Mouse (Mus musculus) limb, embryonic 14.5 days (tissue): ENCODE data around the gene Mfsd12. TPM values are rescaled to one million over a fixed set of nuclear protein-coding genes. Genes with fewer than 3 reads are reported as not detected.

ENCODE experiments used
- ATAC-seq: fragments of 200-750 bp; cut with Nextera tagmentation; 2 replicates; pipeline ENCODE4 v1.8.0; 2017; ENCODE audit warnings: low read depth, moderate number of reproducible peaks, moderate TSS enrichment; ENCODE audit not compliant: low FRiP score
- DNase-seq: peaks from one replicate; pipeline ENCODE4 v3.0.0-alpha.2; 2015; ENCODE audit warnings: low spot score
- H3K27ac ChIP-seq: fragments of 300-500 bp; sonication (generic); replicated peaks from 2 replicates; pipeline ENCODE4 v1.5.1; 2014; ENCODE audit warnings: low read depth, mild to moderate bottlenecking, low read length, moderate library complexity, mixed read lengths
- H3K27me3 ChIP-seq: fragments of 300-500 bp; sonication (generic); 2 replicates; pipeline ENCODE4 v1.6.1; 2014; ENCODE audit warnings: low read length, mixed read lengths; ENCODE audit not compliant: control insufficient read depth, insufficient read depth
- H3K36me3 ChIP-seq: fragments of 300-500 bp; sonication (generic); 2 replicates; pipeline ENCODE4 v1.6.1; 2014; ENCODE audit warnings: mild to moderate bottlenecking, low read length, moderate library complexity, mixed read lengths; ENCODE audit not compliant: control insufficient read depth, insufficient read depth
- H3K4me1 ChIP-seq: fragments of 300-500 bp; sonication (generic); 2 replicates; pipeline ENCODE4 v1.6.1; 2014; ENCODE audit warnings: antibody characterized with exemption, low read length, mixed read lengths; ENCODE audit not compliant: control insufficient read depth, insufficient read depth
- H3K4me2 ChIP-seq: fragments of 300-500 bp; sonication (generic); replicated peaks from 2 replicates; pipeline ENCODE4 v1.6.1; 2014; ENCODE audit warnings: low read depth, mild to moderate bottlenecking, low read length, moderate library complexity; ENCODE audit not compliant: severe bottlenecking
- H3K4me3 ChIP-seq: fragments of 300-500 bp; sonication (generic); replicated peaks from 2 replicates; pipeline ENCODE4 v1.5.1; 2014; ENCODE audit warnings: low read length
- H3K9ac ChIP-seq: fragments of 300-500 bp; sonication (generic); 2 replicates; pipeline ENCODE4 v1.6.1; 2014; ENCODE audit warnings: mild to moderate bottlenecking, low read depth, low read length, moderate library complexity; ENCODE audit not compliant: severe bottlenecking
- H3K9me3 ChIP-seq: fragments of 300-500 bp; sonication (generic); 2 replicates; pipeline ENCODE4 v1.6.1; 2016; ENCODE audit warnings: low read length; ENCODE audit not compliant: control insufficient read depth
- POLR2A ChIP-seq: fragments of 200-500 bp; IDR thresholded peaks from 2 replicates; pipeline ENCODE4 v1.8.0; 2012; ENCODE audit warnings: inconsistent platforms, mild to moderate bottlenecking, moderate library complexity, borderline replicate concordance; ENCODE audit not compliant: insufficient read depth, insufficient read length; ENCODE audit errors: extremely low read depth
- WGBS: fragments of 180-500 bp; shearing (Covaris S2); extraction: QIAGEN DNeasy Blood & Tissue Kit; methylation state at CpG from one replicate; pipeline ENCODE4 v1.1.7; 2014; 5-methylcytosine and 5-hydroxymethylcytosine counted together
- polyA plus RNA-seq, 2 experiments: library from polyadenylated mRNA; depleted of rRNA in 1 of 2; stranded (reverse) in 1 of 2; unstranded in 1 of 2; fragments of >200 nt; fragmentation: Nextera tagmentation in 1 of 2; extraction: Ambion mirVana in 1 of 2; gene quantifications; 2 replicates each; pipeline versions ENCODE4 v1.2.1 to v1.2.3; 2012 to 2014

The Mfsd12 gene
- polyA plus RNA-seq, 2 experiments: 6.8 to 12.0 TPM

GRCm38 (mm10) chr10:81320550-81321347 lies 36.5 kb upstream of the Mfsd12 start, which contains the start of gene Cactin:
TSS of gene Cactin (plus strand) at chr10:81321103.
- under 1% methylated on average over 68 of the region's 68 CpGs for WGBS
- H3K36me3 ChIP-seq: peaks cover 61% of the 10 kb centered on the region
- H3K9ac ChIP-seq: peak within 1 kb of the TSS; percentile 84

GRCm38 (mm10) chr10:81321436-81321835 lies 35.9 kb upstream of the Mfsd12 start:
- Histone ChIP-seq H3K27ac (peak overlapping the region; percentile 87; the same call in 1 of the 2 replicates), H3K4me1 (peaks cover 23% of the 10 kb centered on the region), H3K4me3 (peak overlapping the region; percentile 97), H3K9me3 (no peaks in the 10 kb centered on the region), H3K36me3 (peaks cover 61% of the 10 kb centered on the region), H3K9ac (peak overlapping the region; percentile 84), H3K27me3 (no peaks in the 10 kb centered on the region), H3K4me2 (peak overlapping the region; percentile 78)
- TF ChIP-seq POLR2A: no peak
- no peak for ATAC-seq
- no peak for DNase-seq
- 6% methylated on average over 16 of the region's 20 CpGs for WGBS

More at GRCm38 (mm10) chr10:81320550-81321347, 36.5 kb upstream of the Mfsd12 start, which contains the start of gene Cactin:
- DNase-seq (peak; percentile 100), ATAC-seq (peak; percentile 94)
- H3K4me2 ChIP-seq: peak within 1 kb of the TSS; percentile 78
- peak within 1 kb of the TSS; percentile 87 for H3K27ac ChIP-seq
- TF ChIP-seq POLR2A: peak; percentile 87; the same call in 1 of the 2 replicates
- H3K4me1 ChIP-seq: peaks cover 23% of the 10 kb centered on the region
- H3K9me3 ChIP-seq: no peaks in the 10 kb centered on the region
- no peaks in the 10 kb centered on the region for H3K27me3 ChIP-seq
- H3K4me3 ChIP-seq: peak within 1 kb of the TSS; percentile 97

DNA sequence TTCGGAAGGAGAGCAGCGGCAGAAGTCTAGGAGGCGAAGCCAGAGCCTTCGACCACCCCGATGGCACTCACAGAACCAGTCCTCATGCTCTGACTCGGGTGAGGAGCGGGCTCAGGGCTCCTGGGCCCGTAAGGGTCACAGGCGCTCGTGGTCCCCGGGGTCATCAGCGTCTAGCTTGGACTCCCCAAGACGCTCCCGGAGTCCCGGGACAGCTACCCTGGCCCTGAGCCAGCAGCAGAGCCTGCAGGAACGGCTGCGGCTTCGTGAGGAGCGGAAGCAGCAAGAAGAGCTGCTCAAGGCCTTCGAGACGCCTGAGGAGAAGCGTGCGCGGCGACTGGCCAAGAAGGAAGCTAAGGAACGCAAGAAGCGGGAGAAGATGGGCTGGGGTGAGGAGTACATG lies 34.8 kb upstream of the Mfsd12 start:
- Histone ChIP-seq H3K4me3 (no peak overlapping the region), H3K9ac (no peak overlapping the region), H3K27me3 (no peaks in the 10 kb centered on the region), H3K9me3 (no peaks in the 10 kb centered on the region), H3K36me3 (peaks cover 68% of the 10 kb centered on the region), H3K4me2 (no peak overlapping the region), H3K4me1 (peaks cover 15% of the 10 kb centered on the region), H3K27ac (no peak overlapping the region)
- no peak for TF ChIP-seq POLR2A
- DNase-seq: no peak
- WGBS: 93% methylated on average over 27 of the region's 27 CpGs
- no peak for ATAC-seq

- Histone ChIP-seq H3K4me1 (peaks cover 15% of the 10 kb centered on the region), H3K27ac (no peak overlapping the region), H3K4me3 (no peak overlapping the region), H3K4me2 (no peak overlapping the region), H3K9ac (no peak overlapping the region), H3K9me3 (no peaks in the 10 kb centered on the region), H3K36me3 (peaks cover 60% of the 10 kb centered on the region), H3K27me3 (no peaks in the 10 kb centered on the region)
- ATAC-seq: no peak
- no peak for TF ChIP-seq POLR2A
- DNase-seq: no peak
- WGBS: 94% methylated on average over 23 of the region's 23 CpGs
These were observed 34.0 kb upstream of the Mfsd12 start for GRCm38 (mm10) chr10:81323141-81323775.

GRCm38 (mm10) chr10:81323791-81324530 lies 33.3 kb upstream of the Mfsd12 start:
- Histone ChIP-seq H3K9me3 (no peaks in the 10 kb centered on the region), H3K9ac (no peak overlapping the region), H3K4me2 (no peak overlapping the region), H3K4me1 (peaks cover 19% of the 10 kb centered on the region), H3K27me3 (no peaks in the 10 kb centered on the region), H3K36me3 (peaks cover 53% of the 10 kb centered on the region), H3K27ac (no peak overlapping the region), H3K4me3 (no peak overlapping the region)
- 94% methylated on average over 18 of the region's 18 CpGs for WGBS
- ATAC-seq (no peak), DNase-seq (no peak)
- no peak for TF ChIP-seq POLR2A
